Mouse (Mus musculus) kidney, adult 2 months (tissue): ENCODE results near the gene Prune1. TPM values are rescaled to one million over a fixed set of nuclear protein-coding genes. Genes with fewer than 3 reads are reported as not detected.

ENCODE experiments used
- DNase-seq: peaks from one replicate; pipeline ENCODE4 v3.0.0; 2021
- H3K27ac ChIP-seq: fragments of 200-500 bp; 2 replicates; pipeline ENCODE4 v1.5.1; 2012; ENCODE audit warnings: low read depth, low read length, control low read depth, inconsistent platforms; ENCODE audit not compliant: insufficient read depth
- H3K27me3 ChIP-seq: fragments of 200-500 bp; replicated peaks from 2 replicates; pipeline ENCODE4 v1.6.1; 2012; ENCODE audit warnings: mild to moderate bottlenecking, moderate library complexity, low read length, inconsistent platforms; ENCODE audit not compliant: control insufficient read depth, insufficient read depth
- H3K36me3 ChIP-seq: fragments of 200-500 bp; 2 replicates; pipeline ENCODE4 v1.6.1; 2012; ENCODE audit warnings: mild to moderate bottlenecking, moderate library complexity, low read length, inconsistent platforms; ENCODE audit not compliant: control insufficient read depth, insufficient read depth
- H3K4me1 ChIP-seq: fragments of 200-500 bp; 2 replicates; pipeline ENCODE4 v1.6.1; 2011; ENCODE audit warnings: low read length; ENCODE audit not compliant: control insufficient read depth, insufficient read depth
- H3K4me3 ChIP-seq: fragments of 200-500 bp; 2 replicates; pipeline ENCODE4 v1.5.1; 2011; ENCODE audit warnings: mild to moderate bottlenecking, low read depth, low read length, control low read depth; ENCODE audit not compliant: insufficient read depth
- CTCF ChIP-seq: fragments of 200-500 bp; conservative IDR thresholded peaks from 2 replicates; pipeline ENCODE4 v1.5.1; 2011; ENCODE audit warnings: low read depth, mild to moderate bottlenecking, control low read depth, low read length, moderate library complexity, mixed read lengths; ENCODE audit not compliant: insufficient read depth, insufficient read length
- POLR2A ChIP-seq: fragments of 200-500 bp; IDR thresholded peaks from one replicate; pipeline ENCODE4 v1.6.1; 2011; ENCODE audit warnings: low read depth, low read length, control low read depth
- WGBS: fragments of 180-500 bp; shearing (Covaris S2); methylation state at CpG from one replicate; pipeline ENCODE4 v1.1.7; 2018; 5-methylcytosine and 5-hydroxymethylcytosine counted together
- polyA plus RNA-seq: library from polyadenylated mRNA; depleted of rRNA; stranded (reverse); fragments of >200 nt; gene quantifications from 2 replicates; pipeline ENCODE4 v1.2.3, GENCODE M21; 2012

Prune1 gene
- polyA plus RNA-seq, 1 experiment, result 27.0 TPM

GRCm38 (mm10) chr3:95313476-95313875 lies 31.6 kb upstream of the Prune1 start:
- H3K4me1 ChIP-seq, result peaks cover 19% of the 10 kb centered on the region
- no peak for DNase-seq
- no peak overlapping the region for H3K27ac ChIP-seq
- no peak overlapping the region for H3K4me3 ChIP-seq
- no peaks in the 10 kb centered on the region for H3K36me3 ChIP-seq
- no peaks in the 10 kb centered on the region for H3K27me3 ChIP-seq
- TF ChIP-seq POLR2A (no peak), CTCF (no peak)
- WGBS, result 81% methylated on average over 7 of the region's 7 CpGs

- H3K4me3 ChIP-seq, result no peak overlapping the region
- WGBS, result 68% methylated on average over 6 of the region's 6 CpGs
- no peak overlapping the region for H3K27ac ChIP-seq
- no peaks in the 10 kb centered on the region for H3K36me3 ChIP-seq
- no peak for DNase-seq
- peaks cover 13% of the 10 kb centered on the region for H3K4me1 ChIP-seq
- TF ChIP-seq POLR2A (no peak), CTCF (no peak)
- H3K27me3 ChIP-seq, result no peaks in the 10 kb centered on the region
These were observed 30.7 kb upstream of the Prune1 start for GRCm38 (mm10) chr3:95312623-95313022.

DNA sequence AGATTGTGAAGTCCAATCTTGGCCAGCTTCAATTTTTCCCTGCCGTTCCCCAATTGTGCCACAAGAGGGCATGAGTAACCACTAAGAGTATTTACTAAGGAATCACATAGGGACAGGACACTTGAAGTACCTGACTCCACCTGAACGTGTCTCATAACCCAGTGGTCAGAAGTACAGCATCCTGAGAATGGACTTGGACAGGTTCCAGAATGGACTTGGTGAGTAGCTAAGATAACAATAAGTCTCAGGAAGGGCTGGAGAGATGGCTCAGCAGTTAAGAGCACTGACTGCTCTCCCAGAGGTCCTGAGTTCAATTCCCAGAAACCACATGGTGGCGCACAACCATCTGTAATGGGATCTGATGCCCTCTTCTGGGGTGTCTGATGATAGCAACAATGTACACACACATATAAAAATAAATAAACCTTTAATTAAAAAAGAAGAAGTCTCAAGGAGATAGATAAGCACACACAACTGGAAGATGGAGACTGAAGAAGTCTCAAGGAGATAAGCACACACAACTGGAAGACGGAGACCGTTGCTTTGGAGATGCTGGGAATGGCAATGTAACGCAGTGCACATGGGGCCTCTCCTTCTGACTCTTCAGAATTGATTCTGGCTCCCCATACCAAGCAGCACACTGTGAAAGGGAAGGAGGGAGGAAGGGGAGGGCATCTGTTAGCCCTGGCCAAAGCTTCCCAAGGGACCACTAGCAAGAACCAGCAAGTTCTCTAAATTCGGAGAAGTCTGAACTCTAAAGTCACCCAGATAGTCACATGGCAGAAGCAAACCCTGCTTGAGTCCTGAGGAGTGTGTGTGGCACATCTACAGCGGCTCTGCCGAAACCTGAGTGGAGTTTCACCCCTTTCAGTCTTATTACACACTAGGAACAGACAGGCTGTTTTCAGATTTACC lies 29.3 kb upstream of the Prune1 start:
- no peak overlapping the region for H3K27ac ChIP-seq
- TF ChIP-seq CTCF (peak; percentile 40), POLR2A (no peak)
- H3K27me3 ChIP-seq, result no peaks in the 10 kb centered on the region
- H3K36me3 ChIP-seq, result no peaks in the 10 kb centered on the region
- WGBS, result 64% methylated on average over 9 of the region's 9 CpGs
- peak; percentile 90 for DNase-seq
- H3K4me1 ChIP-seq, result peaks cover 3% of the 10 kb centered on the region; the same call in 1 of the 2 replicates
- H3K4me3 ChIP-seq, result no peak overlapping the region

- 60% methylated on average over 3 of the region's 3 CpGs for WGBS
- no peak overlapping the region for H3K4me3 ChIP-seq
- TF ChIP-seq POLR2A (no peak), CTCF (no peak)
- H3K27me3 ChIP-seq, result no peaks in the 10 kb centered on the region
- H3K27ac ChIP-seq, result no peak overlapping the region
- H3K4me1 ChIP-seq, result no peaks in the 10 kb centered on the region; the same call in 1 of the 2 replicates
- no peak for DNase-seq
- H3K36me3 ChIP-seq, result no peaks in the 10 kb centered on the region
These were observed 28.6 kb upstream of the Prune1 start for GRCm38 (mm10) chr3:95310496-95310895.

DNA sequence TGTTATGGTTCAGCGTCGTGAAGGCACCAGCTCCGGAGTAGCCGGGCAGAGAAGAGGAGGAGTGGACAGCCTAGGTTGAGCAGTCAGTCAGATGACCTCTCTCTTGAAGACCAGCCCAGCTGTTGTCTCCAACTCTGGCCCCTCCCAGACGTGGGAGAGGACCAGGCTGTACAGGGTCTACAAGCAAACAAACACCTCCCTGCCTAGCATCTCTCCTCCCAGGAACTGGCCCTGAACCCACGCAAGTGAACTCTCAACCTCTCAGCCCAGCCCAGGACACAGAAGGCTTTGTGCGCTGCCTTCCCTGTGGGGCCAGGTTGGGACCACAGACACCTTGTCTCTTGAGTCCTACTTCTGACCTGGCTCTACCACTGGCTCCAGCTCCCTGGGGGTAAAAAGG lies 25.2 kb upstream of the Prune1 start, which contains the start of gene Anxa9:
Gene Anxa9 (minus strand): TSS at position 77 of the 400 bp plus-strand sequence.
- H3K27me3 ChIP-seq, result no peaks in the 10 kb centered on the region
- no peaks in the 10 kb centered on the region for H3K4me1 ChIP-seq
- TF ChIP-seq POLR2A, result no peak
- TF ChIP-seq CTCF, result no peak
- H3K27ac ChIP-seq, result peak within 1 kb of the TSS; percentile 42
- 50% methylated on average over 7 of the region's 7 CpGs for WGBS
- no peak within 1 kb of the TSS for H3K4me3 ChIP-seq
- no peaks in the 10 kb centered on the region for H3K36me3 ChIP-seq
- no peak for DNase-seq

- Histone ChIP-seq H3K4me3 (no peak overlapping the region), H3K36me3 (no peaks in the 10 kb centered on the region), H3K27ac (peak overlapping the region; percentile 42), H3K4me1 (no peaks in the 10 kb centered on the region), H3K27me3 (no peaks in the 10 kb centered on the region)
- DNase-seq, result no peak
- WGBS, result 61% methylated on average over 4 of the region's 4 CpGs
- TF ChIP-seq POLR2A (no peak), CTCF (no peak)
These were observed 24.4 kb upstream of the Prune1 start for GRCm38 (mm10) chr3:95306244-95306643.

DNA sequence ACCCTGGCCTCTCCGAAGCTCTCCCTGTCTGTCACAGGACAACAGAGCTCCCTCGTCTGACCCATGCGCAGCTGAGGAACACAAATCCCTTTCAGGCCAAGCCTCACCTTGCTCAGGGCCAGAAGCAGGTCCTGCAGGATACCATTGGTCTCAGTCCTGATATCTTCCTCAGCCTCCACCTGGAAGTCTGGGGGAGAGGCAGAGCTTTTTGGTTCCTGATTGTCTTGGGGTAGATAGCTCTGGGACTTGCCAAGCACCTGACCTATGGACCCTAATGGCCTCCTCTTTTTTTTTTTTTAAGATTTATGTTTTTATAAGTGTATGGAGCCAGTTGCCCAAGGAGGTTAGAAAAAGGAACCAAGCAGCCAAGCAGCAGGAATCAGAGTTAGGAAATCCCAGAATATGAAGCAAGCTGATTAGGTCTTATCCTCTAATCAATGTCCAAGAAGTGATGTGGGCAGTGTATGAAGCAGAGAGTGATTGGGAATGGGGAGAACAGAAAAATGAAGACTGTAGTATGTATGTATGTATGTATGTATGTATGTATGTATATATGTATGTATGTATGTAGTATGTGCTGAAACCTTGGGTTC lies 19.4 kb upstream of the Prune1 start:
- H3K4me1 ChIP-seq, result peaks cover 4% of the 10 kb centered on the region
- H3K27ac ChIP-seq, result no peak overlapping the region
- 86% methylated on average over 3 of the region's 3 CpGs for WGBS
- no peaks in the 10 kb centered on the region for H3K36me3 ChIP-seq
- no peaks in the 10 kb centered on the region for H3K27me3 ChIP-seq
- TF ChIP-seq CTCF (no peak), POLR2A (no peak)
- no peak overlapping the region for H3K4me3 ChIP-seq
- no peak for DNase-seq

DNA sequence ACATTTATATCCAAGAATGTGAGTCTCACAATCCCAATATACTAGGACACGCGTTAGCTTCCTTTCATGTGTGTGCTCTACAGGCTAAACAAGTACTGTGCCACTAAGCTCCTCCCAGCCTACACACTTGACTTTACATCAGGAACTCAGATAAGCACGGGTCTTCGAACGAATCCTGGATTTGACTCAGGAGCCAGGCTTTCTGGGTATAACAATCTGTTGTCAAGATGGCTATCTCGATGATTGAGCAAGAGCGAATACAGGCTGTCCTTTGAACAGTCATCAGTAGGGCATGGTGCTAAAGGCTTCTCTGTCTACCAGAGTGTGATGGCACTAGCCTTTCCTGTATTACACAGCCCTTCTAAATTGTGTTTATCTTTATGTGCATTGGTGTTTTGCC lies 16.1 kb upstream of the Prune1 start:
- H3K4me1 ChIP-seq, result peaks cover 34% of the 10 kb centered on the region
- 83% methylated on average over 7 of the region's 7 CpGs for WGBS
- DNase-seq, result no peak
- H3K4me3 ChIP-seq, result no peak overlapping the region
- no peak overlapping the region for H3K27ac ChIP-seq
- H3K36me3 ChIP-seq, result no peaks in the 10 kb centered on the region; the same call in 1 of the 2 replicates
- TF ChIP-seq CTCF (no peak), POLR2A (no peak)
- H3K27me3 ChIP-seq, result no peaks in the 10 kb centered on the region
